Mouse (Mus musculus) midbrain, embryonic 10.5 days (tissue): Measurements from ENCODE around the gene Drd4. TPM values are rescaled to one million over a fixed set of nuclear protein-coding genes. Genes with fewer than 3 reads are reported as not detected.

Experiments
- DNase-seq: peaks from one replicate; pipeline ENCODE4 v3.0.0-alpha.2; 2017; ENCODE audit warnings: low spot score
- H3K27ac ChIP-seq: fragments of 300-500 bp; sonication (generic); replicated peaks from 2 replicates; pipeline ENCODE4 v1.5.1; 2016; ENCODE audit warnings: mild to moderate bottlenecking
- H3K27me3 ChIP-seq: fragments of 300-500 bp; sonication (generic); 2 replicates; pipeline ENCODE4 v1.6.1; 2016; ENCODE audit warnings: low read depth, mild to moderate bottlenecking; ENCODE audit not compliant: poor library complexity, severe bottlenecking
- H3K36me3 ChIP-seq: fragments of 300-500 bp; sonication (generic); 2 replicates; pipeline ENCODE4 v1.6.1; 2016; ENCODE audit warnings: mild to moderate bottlenecking, moderate library complexity
- H3K4me1 ChIP-seq: fragments of 300-500 bp; sonication (generic); 2 replicates; pipeline ENCODE4 v1.6.1; 2016
- H3K4me3 ChIP-seq: fragments of 300-500 bp; sonication (generic); 2 replicates; pipeline ENCODE4 v1.5.1; 2016; ENCODE audit warnings: mild to moderate bottlenecking, moderate library complexity
- H3K9me3 ChIP-seq: fragments of 300-500 bp; sonication (generic); replicated peaks from 2 replicates; pipeline ENCODE4 v1.6.1; 2016; ENCODE audit warnings: mild to moderate bottlenecking
- WGBS: fragments of 180-500 bp; shearing (Covaris S2); methylation state at CpG from one replicate; pipeline ENCODE4 v1.1.7; 2016; 5-methylcytosine and 5-hydroxymethylcytosine counted together
- polyA plus RNA-seq: library from polyadenylated mRNA; unstranded; fragments of >200 nt; fragmentation: Nextera tagmentation; extraction: Ambion mirVana; gene quantifications from 2 replicates; pipeline ENCODE4 v1.2.1, GENCODE M21; 2016

Drd4 gene
- polyA plus RNA-seq, 1 experiment from 2014 or later: 0.32 TPM

GRCm38 (mm10) chr7:141343230-141343629 lies 51.4 kb downstream of the Drd4 start:
- Histone ChIP-seq H3K27ac (no peak overlapping the region), H3K27me3 (peaks cover 24% of the 10 kb centered on the region), H3K4me1 (peaks cover 13% of the 10 kb centered on the region), H3K36me3 (no peaks in the 10 kb centered on the region), H3K9me3 (no peaks in the 10 kb centered on the region), H3K4me3 (no peak overlapping the region)
- WGBS: 67% methylated on average over 2 of the region's 2 CpGs
- no peak for DNase-seq

GRCm38 (mm10) chr7:141343696-141344095 lies 51.9 kb downstream of the Drd4 start:
- H3K27me3 ChIP-seq: peaks cover 20% of the 10 kb centered on the region
- H3K9me3 ChIP-seq: no peaks in the 10 kb centered on the region
- no peak overlapping the region for H3K4me3 ChIP-seq
- peaks cover 8% of the 10 kb centered on the region for H3K4me1 ChIP-seq
- H3K27ac ChIP-seq: no peak overlapping the region
- DNase-seq: no peak
- 78% methylated on average over 7 of the region's 7 CpGs for WGBS
- no peaks in the 10 kb centered on the region for H3K36me3 ChIP-seq

GRCm38 (mm10) chr7:141344787-141345186 lies 53.0 kb downstream of the Drd4 start:
- Histone ChIP-seq H3K4me1 (no peaks in the 10 kb centered on the region; the same call in 1 of the 2 replicates), H3K9me3 (no peaks in the 10 kb centered on the region), H3K4me3 (no peak overlapping the region), H3K36me3 (no peaks in the 10 kb centered on the region), H3K27me3 (peaks cover 9% of the 10 kb centered on the region), H3K27ac (no peak overlapping the region)
- 90% methylated on average over 5 of the region's 5 CpGs for WGBS
- DNase-seq: no peak

Other genes starting within 250 kb of the Drd4 start
- gene B4galnt4, start 230.9 kb upstream of the Drd4 start, polyA plus RNA-seq: 26.8 and 29.4 TPM in 2 replicates
- gene Pkp3, start 213.8 kb upstream of the Drd4 start, polyA plus RNA-seq: 1.8 and 2.0 TPM in 2 replicates
- gene Sigirr, start 191.4 kb upstream of the Drd4 start, polyA plus RNA-seq: 2.3 and 2.5 TPM in 2 replicates
- gene Ano9, start 174.2 kb upstream of the Drd4 start, polyA plus RNA-seq: 0.07 and 0.16 TPM in 2 replicates
- 86.5 and 94.7 TPM in 2 replicates for gene Ptdss2, start 169.6 kb upstream of the Drd4 start, polyA plus RNA-seq
- gene Rnh1, start 119.1 kb upstream of the Drd4 start, polyA plus RNA-seq: 64.5 and 66.6 TPM in 2 replicates
- gene Hras, start 98.0 kb upstream of the Drd4 start, polyA plus RNA-seq: 84.2 and 87.5 TPM in 2 replicates
- gene Lrrc56, start 97.8 kb upstream of the Drd4 start, polyA plus RNA-seq: 14.4 and 14.6 TPM in 2 replicates
- gene Lmntd2, start 77.9 kb upstream of the Drd4 start, polyA plus RNA-seq: 3.8 and 5.1 TPM in 2 replicates
- gene Rassf7, start 76.1 kb upstream of the Drd4 start, polyA plus RNA-seq: 55.6 and 57.2 TPM in 2 replicates
- 114 and 125 TPM in 2 replicates for gene Phrf1, start 63.2 kb upstream of the Drd4 start, polyA plus RNA-seq
- 0.58 and 1.4 TPM in 2 replicates for gene Irf7, start 25.5 kb upstream of the Drd4 start, polyA plus RNA-seq
- not detected in 2 replicates for gene Cdhr5, start 15.2 kb upstream of the Drd4 start, polyA plus RNA-seq
- 0.79 and 2.4 TPM in 2 replicates for gene Sct, start 12.9 kb upstream of the Drd4 start, polyA plus RNA-seq
- 57.4 and 67.2 TPM in 2 replicates for gene Deaf1, start 35.7 kb downstream of the Drd4 start, polyA plus RNA-seq
- gene Tmem80, start 35.7 kb downstream of the Drd4 start, polyA plus RNA-seq: 52.2 and 58.1 TPM in 2 replicates
- gene Eps8l2, start 46.9 kb downstream of the Drd4 start, polyA plus RNA-seq: 3.4 and 3.8 TPM in 2 replicates
- 339 and 342 TPM in 2 replicates for gene Taldo1, start 100.2 kb downstream of the Drd4 start, polyA plus RNA-seq
- gene Gatd1, start 122.1 kb downstream of the Drd4 start, polyA plus RNA-seq: 45.1 and 47.0 TPM in 2 replicates
- gene Cend1, start 137.5 kb downstream of the Drd4 start, polyA plus RNA-seq: 8.9 and 15.1 TPM in 2 replicates
- gene Slc25a22, start 145.9 kb downstream of the Drd4 start, polyA plus RNA-seq: 43.7 and 48.4 TPM in 2 replicates
- 18.8 and 20.9 TPM in 2 replicates for gene Pidd1, start 152.0 kb downstream of the Drd4 start, polyA plus RNA-seq
- gene Rplp2, start 155.4 kb downstream of the Drd4 start, polyA plus RNA-seq: 905 and 1,135 TPM in 2 replicates
- gene Pnpla2, start 163.2 kb downstream of the Drd4 start, polyA plus RNA-seq: 15.2 and 17.5 TPM in 2 replicates
- 4.1 and 6.9 TPM in 2 replicates for gene Cracr2b, start 169.1 kb downstream of the Drd4 start, polyA plus RNA-seq
- 17.3 and 17.6 TPM in 2 replicates for gene Cd151, start 175.4 kb downstream of the Drd4 start, polyA plus RNA-seq
- 82.1 and 85.0 TPM in 2 replicates for gene Polr2l, start 183.1 kb downstream of the Drd4 start, polyA plus RNA-seq
- gene Tspan4, start 183.2 kb downstream of the Drd4 start, polyA plus RNA-seq: 33.3 and 38.7 TPM in 2 replicates
- 25.0 and 29.4 TPM in 2 replicates for gene Chid1, start 247.9 kb downstream of the Drd4 start, polyA plus RNA-seq